Mouse (Mus musculus): ENCODE measurements around the gene 4930426L09Rik.

GRCm38 (mm10) chr2:18958044-18958443, 40.1 kb upstream of the 4930426L09Rik start:
- TF ChIP-seq ZNF384 (IDR thresholded peaks at IDR 0.05; ENCODE audit: low read depth, low read length), result no peak
- no peak for TF ChIP-seq MAFK (IDR thresholded peaks at IDR 0.05; ENCODE audit: insufficient read depth, low read depth, low read length)
- TF ChIP-seq HCFC1 (IDR thresholded peaks at IDR 0.05; ENCODE audit: borderline replicate concordance, insufficient read depth, low read length), result no peak
- no peak for TF ChIP-seq CHD2 (IDR thresholded peaks at IDR 0.05; ENCODE audit: low read depth, low read length)

Data from ES-E14 (cell line).